Mouse (Mus musculus): ENCODE data around the gene Tex29.
"Not testable (repeated sequence)": the region's sequence is repeated elsewhere in the genome, so short reads cannot be mapped to it uniquely, and the experiment has no call there.

The Tex29 gene

GRCm38 (mm10) chr8:11831939-11832338 lies 8.3 kb upstream of the Tex29 start:
- no peak for DNase-seq (ENCODE audit: low spot score)

DNA sequence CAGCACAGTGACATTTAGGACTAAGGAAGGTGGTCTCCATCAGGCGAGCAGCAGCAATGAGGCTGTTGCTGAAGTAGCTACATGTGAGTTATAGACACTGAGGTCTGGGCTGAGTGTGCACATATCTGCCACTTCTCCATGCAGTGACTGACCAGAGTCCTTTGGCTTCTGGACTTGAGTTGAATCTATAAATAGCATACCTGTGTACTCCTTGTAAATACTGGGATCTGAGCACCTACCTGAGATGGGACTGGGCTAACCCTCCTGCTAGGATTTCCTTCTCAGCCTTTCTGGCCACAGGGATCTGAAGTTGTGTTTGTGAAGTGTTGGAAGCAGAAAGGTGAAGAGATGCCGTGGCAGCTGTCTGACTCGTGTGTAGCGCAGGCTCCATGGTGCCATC lies 7.1 kb upstream of the Tex29 start:
- no peak for DNase-seq (ENCODE audit: low spot score)

- DNase-seq (ENCODE audit: low spot score): no peak
Observed at GRCm38 (mm10) chr8:11834200-11834599, 6.1 kb upstream of the Tex29 start.

DNA sequence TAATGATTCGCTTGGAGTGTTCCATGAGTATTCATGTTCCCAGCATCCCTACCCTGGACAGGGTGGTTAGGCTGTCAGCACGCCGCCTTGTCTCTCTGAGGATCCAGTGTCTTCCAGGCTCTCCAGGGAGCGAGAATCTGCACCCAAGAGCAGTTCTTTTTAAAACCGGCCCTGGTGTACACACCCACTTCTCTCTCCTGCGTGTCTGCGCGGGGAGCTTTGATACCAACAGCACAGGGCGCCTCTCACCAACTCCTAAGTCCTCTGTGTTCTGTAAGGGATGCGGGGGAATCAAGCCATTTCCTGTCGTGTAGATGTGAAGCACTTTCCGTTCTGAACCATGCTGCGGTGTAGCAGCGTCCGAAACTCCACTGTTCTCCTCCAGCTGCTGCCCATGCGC lies 5.6 kb upstream of the Tex29 start:
- no peak for DNase-seq (ENCODE audit: low spot score)

- no peak for DNase-seq (ENCODE audit: low spot score)
Observed at GRCm38 (mm10) chr8:11841571-11841970, 1.3 kb downstream of the Tex29 start.

DNA sequence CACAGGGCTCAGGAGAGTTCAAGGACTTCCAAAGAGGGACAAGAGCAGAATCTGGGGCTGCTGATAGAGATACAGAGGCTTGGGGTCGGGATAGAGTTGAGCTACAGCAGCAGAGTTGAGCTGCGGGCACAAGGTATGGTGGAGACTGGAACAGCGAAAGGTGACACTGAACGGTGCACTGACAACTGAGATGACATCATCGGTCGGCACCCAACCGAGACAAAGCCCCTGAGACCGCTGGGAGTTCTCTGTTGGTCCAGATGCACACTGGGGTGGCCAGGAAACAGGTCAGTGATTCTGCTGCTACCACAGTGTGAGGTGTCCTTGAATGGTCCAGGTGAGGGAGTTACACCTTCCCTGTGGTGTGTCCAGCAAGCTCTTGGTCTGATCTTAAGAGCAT lies 2.5 kb downstream of the Tex29 start:
- DNase-seq (ENCODE audit: low spot score): no peak

- DNase-seq (ENCODE audit: low spot score): no peak
Observed at GRCm38 (mm10) chr8:11843677-11844315, 3.5 kb downstream of the Tex29 start.

- DNase-seq (ENCODE audit: low spot score): no peak
Observed at GRCm38 (mm10) chr8:11844316-11844685, 4.0 kb downstream of the Tex29 start.

GRCm38 (mm10) chr8:11846807-11847206 lies 6.5 kb downstream of the Tex29 start:
- no peak for DNase-seq (ENCODE audit: low spot score)

DNA sequence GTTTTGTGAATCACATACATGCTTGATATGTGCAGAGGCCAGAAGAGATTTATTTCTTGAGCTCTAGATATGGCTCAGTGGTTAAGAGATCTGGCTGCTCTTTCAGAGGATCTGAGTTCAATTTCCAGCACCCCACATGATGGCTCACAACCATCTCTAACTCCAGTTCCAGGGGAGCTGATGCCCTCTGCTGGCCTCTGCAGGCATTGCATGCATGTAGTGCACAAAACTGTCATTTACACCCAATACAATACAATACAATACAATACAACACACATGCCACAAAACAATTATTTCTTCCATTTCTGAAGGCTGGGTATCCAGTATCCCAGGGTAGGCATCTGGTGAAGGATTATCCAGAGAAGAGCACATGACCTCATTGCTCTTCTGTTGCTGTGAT lies 27.6 kb downstream of the Tex29 start:
- no peak for DNase-seq (ENCODE audit: low spot score)

DNA sequence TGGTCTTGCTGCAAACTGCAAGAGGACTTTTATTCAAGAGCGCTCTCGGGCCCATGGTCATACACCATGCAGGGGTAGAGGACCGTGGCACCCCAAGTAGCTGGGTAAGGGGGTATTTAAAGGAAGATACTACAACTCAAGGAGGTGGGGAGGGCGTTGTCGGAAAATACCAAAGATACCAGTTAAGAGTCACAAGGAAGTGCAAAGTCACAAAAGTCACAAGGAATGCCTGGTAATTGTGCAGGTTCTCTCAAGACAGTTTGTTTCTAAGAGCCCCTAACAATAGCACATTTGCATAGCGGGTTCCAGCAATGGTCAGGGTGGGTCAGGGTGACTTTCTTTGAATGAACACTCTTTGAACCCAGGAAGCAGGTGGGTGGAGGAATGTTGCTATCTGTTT lies 34.0 kb downstream of the Tex29 start:
- not testable (repeated sequence) for DNase-seq (ENCODE audit: low spot score)

GRCm38 (mm10) chr8:11884646-11885045 lies 44.4 kb downstream of the Tex29 start:
- no peak for DNase-seq (ENCODE audit: low spot score)

DNA sequence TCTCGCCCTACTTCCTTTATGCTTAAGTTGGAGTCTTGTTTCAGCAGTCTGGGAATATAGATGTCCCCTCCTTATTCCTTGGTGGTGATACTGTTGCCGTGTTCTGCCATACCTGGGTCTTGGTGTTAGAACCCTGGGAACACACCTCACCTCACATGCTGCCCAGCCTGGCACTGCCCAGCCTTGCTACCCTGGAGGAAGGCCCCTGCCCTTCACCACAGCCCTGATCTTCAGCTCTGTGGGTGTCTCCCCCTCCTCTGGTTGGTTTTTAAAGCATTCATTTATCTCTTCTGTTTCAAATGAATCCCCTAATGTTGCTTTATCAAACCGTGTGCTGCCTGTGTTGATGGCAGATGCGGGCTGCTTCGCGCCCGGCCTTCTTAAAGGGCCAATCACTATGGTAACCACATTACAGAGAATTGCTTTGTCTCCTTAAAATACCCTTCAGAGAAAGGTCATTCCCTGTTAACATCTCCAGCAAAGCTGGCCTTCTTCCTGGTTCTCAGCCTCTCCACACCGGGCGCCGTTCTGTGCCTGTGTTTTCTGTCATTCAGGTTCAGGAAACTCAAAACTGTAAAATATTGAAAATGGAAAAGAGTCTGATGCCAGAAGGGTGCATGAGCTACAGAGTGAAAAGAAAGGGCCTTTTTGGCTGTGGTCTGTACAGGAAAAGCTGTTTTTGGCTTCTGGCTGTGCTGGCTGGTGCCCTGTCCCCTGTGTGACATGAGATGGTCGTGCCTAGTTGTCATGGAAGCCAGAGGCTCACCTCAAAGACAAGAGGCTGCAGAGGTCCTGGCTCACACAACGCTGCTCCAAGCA lies 45.8 kb downstream of the Tex29 start:
- no peak for DNase-seq (ENCODE audit: low spot score)

- no peak for DNase-seq (ENCODE audit: low spot score)
Observed at GRCm38 (mm10) chr8:11886824-11887223, 46.5 kb downstream of the Tex29 start.

GRCm38 (mm10) chr8:11889156-11890018 lies 49.1 kb downstream of the Tex29 start:
- DNase-seq (ENCODE audit: low spot score): no peak

DNA sequence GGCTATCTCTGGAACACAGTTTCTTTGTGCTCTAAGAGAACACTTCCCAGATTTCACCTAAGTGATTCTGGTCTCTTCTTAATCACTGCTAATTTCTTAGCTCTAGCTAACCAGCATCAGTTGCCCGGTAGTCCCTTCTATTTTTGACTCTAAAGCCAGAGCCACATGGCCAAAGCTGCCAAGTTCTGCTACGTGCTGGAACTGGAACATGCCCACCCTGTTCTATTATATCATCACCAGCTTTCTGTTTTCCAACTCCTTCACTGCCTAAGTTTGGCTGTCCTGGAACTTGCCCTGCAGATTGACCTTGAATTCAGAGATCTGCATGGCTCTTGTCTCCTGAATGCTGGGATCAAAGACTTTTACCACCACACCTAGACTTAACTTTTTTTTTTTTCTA lies 52.5 kb downstream of the Tex29 start:
- no peak for DNase-seq (ENCODE audit: low spot score)

GRCm38 (mm10) chr8:11896022-11896662 lies 55.9 kb downstream of the Tex29 start:
- DNase-seq (ENCODE audit: low spot score): no peak

DNA sequence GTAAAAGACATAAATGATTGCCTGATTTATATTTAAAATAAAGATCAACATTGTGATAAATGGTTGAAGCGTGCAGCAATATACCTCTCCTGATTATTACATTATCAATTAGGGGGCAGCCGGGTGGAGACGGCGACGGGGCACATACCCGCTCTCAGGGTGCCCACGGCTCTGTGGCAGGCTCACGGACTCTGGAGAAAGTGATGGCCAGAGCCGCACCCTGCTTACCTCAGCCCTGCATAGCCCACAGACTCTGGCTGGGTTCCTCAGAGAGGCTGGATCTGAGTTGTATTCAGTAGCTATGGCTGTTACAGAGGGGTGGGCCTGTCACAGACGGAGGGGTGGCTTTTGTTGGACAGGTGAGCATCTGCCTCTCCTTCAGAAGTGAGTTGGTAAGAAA lies 56.4 kb downstream of the Tex29 start:
- no peak for DNase-seq (ENCODE audit: low spot score)

DNA sequence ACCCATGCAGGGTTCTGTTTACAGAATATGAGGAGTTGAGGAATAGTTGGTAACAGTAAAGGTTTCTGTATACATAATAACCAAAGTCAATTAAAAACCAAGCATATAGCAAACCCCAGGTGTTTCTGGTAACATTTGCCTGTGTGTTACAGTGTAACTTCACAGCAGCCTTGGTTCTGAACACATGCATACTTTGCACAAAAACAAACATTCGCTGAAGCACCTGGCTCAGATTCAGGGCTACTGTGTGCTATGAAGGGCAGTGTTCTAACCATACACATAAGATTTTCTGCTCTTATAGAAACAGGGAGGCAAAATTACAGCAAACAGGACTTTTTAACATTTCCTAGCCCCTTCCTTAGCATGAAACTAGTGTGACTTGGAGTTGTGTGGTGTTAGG lies 58.5 kb downstream of the Tex29 start:
- no peak for DNase-seq (ENCODE audit: low spot score)
